Mouse (Mus musculus) neural tube, embryonic 15.5 days (tissue): ENCODE data around the gene Tmc8. TPM values are rescaled to one million over a fixed set of nuclear protein-coding genes. Genes with fewer than 3 reads are reported as not detected.
A peak's percentile ranks its signal among the peaks of the same experiment; 100 is the strongest.

Source experiments
- ATAC-seq: fragments of 200-750 bp; cut with Nextera tagmentation; 2 replicates; pipeline ENCODE4 v1.8.0; 2017; ENCODE audit warnings: mild to moderate bottlenecking, moderate TSS enrichment, moderate library complexity; ENCODE audit not compliant: low FRiP score
- H3K27ac ChIP-seq: fragments of 300-500 bp; sonication (generic); replicated peaks from 2 replicates; pipeline ENCODE4 v1.5.1; 2015; ENCODE audit warnings: mild to moderate bottlenecking, inconsistent platforms
- H3K27me3 ChIP-seq: fragments of 300-500 bp; sonication (generic); replicated peaks from 2 replicates; pipeline ENCODE4 v1.6.1; 2015; ENCODE audit warnings: inconsistent platforms
- H3K36me3 ChIP-seq: fragments of 300-500 bp; sonication (generic); 2 replicates; pipeline ENCODE4 v1.6.1; 2015; ENCODE audit warnings: inconsistent platforms
- H3K4me1 ChIP-seq: fragments of 300-500 bp; sonication (generic); 2 replicates; pipeline ENCODE4 v1.6.1; 2015; ENCODE audit warnings: inconsistent platforms
- H3K4me2 ChIP-seq: fragments of 300-500 bp; sonication (generic); 2 replicates; pipeline ENCODE4 v1.6.1; 2015; ENCODE audit warnings: inconsistent platforms, mild to moderate bottlenecking, moderate library complexity
- H3K4me3 ChIP-seq: fragments of 300-500 bp; sonication (generic); replicated peaks from 2 replicates; pipeline ENCODE4 v1.5.1; 2015; ENCODE audit warnings: mild to moderate bottlenecking, inconsistent platforms
- H3K9ac ChIP-seq: fragments of 300-500 bp; sonication (generic); replicated peaks from 2 replicates; pipeline ENCODE4 v1.6.1; 2015; ENCODE audit warnings: mild to moderate bottlenecking, inconsistent platforms
- H3K9me3 ChIP-seq: fragments of 300-500 bp; sonication (generic); replicated peaks from 2 replicates; pipeline ENCODE4 v1.6.1; 2016; ENCODE audit warnings: inconsistent platforms
- whole genome bisulfite sequencing: fragments of 180-500 bp; shearing (Covaris S2); methylation state at CpG from one replicate; pipeline ENCODE4 v1.1.7; 2015; ENCODE audit warnings: mixed read lengths; 5-methylcytosine and 5-hydroxymethylcytosine counted together
- polyA plus RNA-seq: library from polyadenylated mRNA; unstranded; fragments of >200 nt; fragmentation: Nextera tagmentation; extraction: Ambion mirVana; gene quantifications from 2 replicates; pipeline ENCODE4 v1.2.1, GENCODE M21; 2015

The Tmc8 gene
- polyA plus RNA-seq, 1 experiment from 2014 or later = 0.99 TPM

- Histone ChIP-seq H3K27ac (no peak overlapping the region), H3K4me2 (no peak overlapping the region), H3K4me1 (peaks cover 21% of the 10 kb centered on the region), H3K9me3 (no peaks in the 10 kb centered on the region), H3K9ac (no peak overlapping the region), H3K4me3 (no peak overlapping the region), H3K36me3 (no peaks in the 10 kb centered on the region), H3K27me3 (peaks cover 8% of the 10 kb centered on the region)
- ATAC-seq = no peak
- 91% methylated on average over 13 of the region's 13 CpGs for WGBS
These were observed 6.3 kb upstream of the Tmc8 start for GRCm38 (mm10) chr11:117775540-117775939.

DNA sequence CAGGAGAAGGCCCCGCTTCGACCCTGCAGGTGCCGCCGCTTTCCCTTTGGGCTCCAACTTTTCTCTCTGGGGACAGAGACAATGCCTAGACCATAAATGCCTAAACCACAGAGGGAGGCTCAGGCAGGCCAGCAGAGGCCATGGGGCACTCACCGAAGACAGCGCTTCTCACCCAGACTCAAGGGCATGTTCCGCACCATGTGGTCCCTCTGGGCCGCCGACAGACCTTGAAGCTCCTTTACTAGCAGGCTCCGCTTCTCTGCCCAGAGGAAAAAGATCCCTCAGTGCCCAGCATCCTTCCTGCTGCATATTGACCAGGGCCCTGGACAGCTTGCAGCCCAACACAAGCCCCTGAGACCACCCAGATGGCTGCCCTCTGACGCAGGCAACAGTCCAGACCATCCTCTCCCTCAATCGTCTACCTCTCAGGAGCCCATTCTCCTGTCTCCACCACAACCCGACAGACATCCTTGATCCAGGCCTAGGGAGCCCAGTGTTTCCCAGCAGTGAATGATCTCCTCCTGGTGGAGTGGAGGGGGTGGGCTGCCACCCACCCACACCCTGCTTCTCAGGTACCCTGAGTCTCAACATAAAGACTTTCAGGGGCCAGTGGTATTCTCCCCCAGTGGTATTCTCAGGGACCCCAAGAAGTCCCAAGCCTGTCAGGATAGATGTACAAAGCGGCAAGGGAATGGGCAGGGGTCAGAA lies 5.6 kb upstream of the Tmc8 start:
- 85% methylated on average over 14 of the region's 14 CpGs for WGBS

DNA sequence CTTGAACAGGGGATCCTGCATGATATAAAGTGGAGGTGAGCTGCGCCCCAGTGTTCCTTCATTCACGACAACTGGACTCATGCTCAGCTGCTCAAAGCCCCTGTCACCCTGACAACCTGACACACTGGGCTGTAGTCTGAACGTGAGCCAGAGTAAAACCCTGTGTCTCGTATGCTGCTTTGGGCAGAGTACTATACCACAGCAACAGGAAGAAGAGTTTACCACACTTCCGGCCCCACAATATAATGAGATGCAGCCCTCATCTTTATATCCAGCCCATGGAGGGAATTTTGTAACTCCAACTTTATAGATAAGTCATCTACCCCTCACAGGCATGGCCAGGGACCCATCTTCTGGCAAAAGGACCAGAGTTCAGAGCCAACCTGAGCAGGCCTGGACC lies 4.8 kb upstream of the Tmc8 start:
- no peak for ATAC-seq
- Histone ChIP-seq H3K9ac (no peak overlapping the region), H3K4me3 (no peak overlapping the region), H3K4me1 (peaks cover 35% of the 10 kb centered on the region), H3K27me3 (peaks cover 24% of the 10 kb centered on the region), H3K9me3 (no peaks in the 10 kb centered on the region), H3K27ac (no peak overlapping the region), H3K4me2 (no peak overlapping the region), H3K36me3 (no peaks in the 10 kb centered on the region)
- WGBS = 79% methylated on average over 5 of the region's 5 CpGs

More for the DNA sequence above, 5.6 kb upstream of the Tmc8 start:
- Histone ChIP-seq H3K9ac (no peak overlapping the region), H3K27me3 (peaks cover 15% of the 10 kb centered on the region), H3K4me1 (peaks cover 28% of the 10 kb centered on the region), H3K9me3 (no peaks in the 10 kb centered on the region), H3K27ac (no peak overlapping the region), H3K4me2 (no peak overlapping the region), H3K4me3 (no peak overlapping the region), H3K36me3 (no peaks in the 10 kb centered on the region)
- ATAC-seq = no peak

DNA sequence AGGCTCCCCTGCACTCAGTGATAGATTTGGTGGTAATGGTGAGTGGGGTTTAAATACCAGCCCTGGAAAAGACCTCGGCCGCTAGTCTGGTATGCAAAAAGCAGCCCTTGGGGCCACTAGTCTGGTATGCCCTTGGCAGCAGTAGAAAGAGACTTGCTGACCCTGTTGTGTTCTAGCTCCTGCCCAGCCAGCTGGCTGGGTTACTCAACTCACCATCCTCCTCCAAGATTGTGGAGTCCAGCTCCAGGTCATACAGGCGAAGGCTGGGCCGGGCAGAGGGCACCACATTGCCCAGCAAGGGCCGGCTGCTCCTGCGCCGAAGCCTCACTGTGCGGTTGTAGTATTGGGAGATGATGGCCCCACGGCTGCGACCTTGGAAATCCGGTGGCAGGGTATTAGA lies 3.8 kb upstream of the Tmc8 start:
- H3K9me3 ChIP-seq = no peaks in the 10 kb centered on the region
- no peak overlapping the region for H3K4me2 ChIP-seq
- H3K27ac ChIP-seq = no peak overlapping the region
- H3K36me3 ChIP-seq = no peaks in the 10 kb centered on the region
- WGBS = 94% methylated on average over 11 of the region's 11 CpGs
- no peak for ATAC-seq
- H3K9ac ChIP-seq = no peak overlapping the region
- no peak overlapping the region for H3K4me3 ChIP-seq
- peaks cover 27% of the 10 kb centered on the region for H3K27me3 ChIP-seq
- peaks cover 39% of the 10 kb centered on the region for H3K4me1 ChIP-seq

- WGBS = 54% methylated on average over 12 of the region's 12 CpGs
- no peak for ATAC-seq
- H3K27me3 ChIP-seq = peaks cover 31% of the 10 kb centered on the region
- peak overlapping the region; percentile 59 for H3K4me2 ChIP-seq
- H3K4me3 ChIP-seq = 0 out of 2 replicates have a peak overlapping the region, but pooled peaks have one; percentile 27
- peaks cover 44% of the 10 kb centered on the region for H3K4me1 ChIP-seq
- no peaks in the 10 kb centered on the region for H3K36me3 ChIP-seq
- H3K9me3 ChIP-seq = no peaks in the 10 kb centered on the region
- peak overlapping the region; percentile 51 for H3K27ac ChIP-seq
- no peak overlapping the region for H3K9ac ChIP-seq
These were observed 2.9 kb upstream of the Tmc8 start for GRCm38 (mm10) chr11:117778851-117779433.

DNA sequence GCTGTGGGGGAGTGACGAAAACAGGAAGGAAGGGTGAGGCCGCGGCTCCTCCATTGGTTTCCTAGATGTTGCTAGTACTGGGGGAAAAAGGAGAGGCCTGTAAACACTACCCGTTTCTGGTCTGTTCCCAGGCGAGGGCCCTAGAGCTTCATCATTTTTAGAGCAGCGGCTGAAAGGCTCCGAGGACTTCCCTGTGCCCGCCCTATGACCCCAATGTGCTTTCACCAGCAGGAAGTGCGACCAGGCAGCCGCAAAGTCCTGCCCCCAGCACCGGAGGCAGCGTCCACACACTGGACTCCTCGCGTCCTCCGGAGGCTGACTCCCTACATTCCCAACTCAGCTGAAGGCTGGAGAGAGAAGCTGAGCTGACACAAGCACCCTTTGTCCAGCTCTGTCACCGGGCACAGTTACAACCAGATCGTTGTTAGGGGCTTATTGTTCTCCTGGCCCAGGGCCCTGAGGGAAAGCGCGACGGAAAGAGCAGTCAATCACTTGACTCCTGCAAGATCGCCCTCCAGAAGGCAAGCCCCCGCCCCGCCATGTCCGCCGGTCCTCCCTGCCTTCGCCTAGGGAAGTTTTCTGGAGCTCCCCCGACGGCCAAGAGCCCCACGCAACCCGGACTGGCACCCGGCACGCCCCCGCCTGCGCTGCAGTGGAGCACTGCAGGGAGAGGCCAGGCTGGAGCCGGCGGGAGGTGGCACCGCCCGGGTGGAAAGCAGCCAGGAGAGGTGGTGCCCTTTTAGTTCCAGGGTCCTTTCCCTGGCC lies 2.3 kb upstream of the Tmc8 start:
- WGBS = 3% methylated on average over 38 of the region's 38 CpGs
- H3K4me2 ChIP-seq = peak overlapping the region; percentile 59
- peaks cover 33% of the 10 kb centered on the region for H3K27me3 ChIP-seq
- peak overlapping the region; percentile 27 for H3K4me3 ChIP-seq
- peak overlapping the region; percentile 51 for H3K27ac ChIP-seq
- H3K9me3 ChIP-seq = no peaks in the 10 kb centered on the region
- H3K9ac ChIP-seq = peak overlapping the region; percentile 33; the same call in 1 of the 2 replicates
- peaks cover 44% of the 10 kb centered on the region for H3K4me1 ChIP-seq
- peak; percentile 28; the same call in 1 of the 2 replicates for ATAC-seq
- H3K36me3 ChIP-seq = no peaks in the 10 kb centered on the region

DNA sequence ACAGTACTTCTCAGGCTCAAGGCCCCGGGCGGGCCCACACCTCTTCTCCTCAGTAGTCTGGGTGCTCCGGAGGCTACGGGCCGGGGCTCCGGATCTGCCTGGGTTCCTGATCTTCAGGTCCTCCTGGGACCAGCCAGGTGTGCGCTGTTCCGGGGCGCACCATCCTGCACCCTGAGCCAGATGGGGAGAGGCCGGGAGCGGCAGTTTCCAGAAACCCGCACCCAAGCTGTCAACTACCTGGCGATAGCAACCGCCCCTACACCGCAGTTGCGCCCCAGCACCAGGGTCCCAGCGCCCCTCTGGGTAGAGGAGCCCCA lies 1.7 kb upstream of the Tmc8 start:
- H3K27ac ChIP-seq = peak overlapping the region; percentile 51
- peaks cover 33% of the 10 kb centered on the region for H3K27me3 ChIP-seq
- WGBS = 5% methylated on average over 17 of the region's 17 CpGs
- peak overlapping the region; percentile 33; the same call in 1 of the 2 replicates for H3K9ac ChIP-seq
- no peak for ATAC-seq
- no peaks in the 10 kb centered on the region for H3K9me3 ChIP-seq
- H3K4me3 ChIP-seq = peak overlapping the region; percentile 27
- peak overlapping the region; percentile 59 for H3K4me2 ChIP-seq
- H3K4me1 ChIP-seq = peaks cover 44% of the 10 kb centered on the region
- H3K36me3 ChIP-seq = no peaks in the 10 kb centered on the region

DNA sequence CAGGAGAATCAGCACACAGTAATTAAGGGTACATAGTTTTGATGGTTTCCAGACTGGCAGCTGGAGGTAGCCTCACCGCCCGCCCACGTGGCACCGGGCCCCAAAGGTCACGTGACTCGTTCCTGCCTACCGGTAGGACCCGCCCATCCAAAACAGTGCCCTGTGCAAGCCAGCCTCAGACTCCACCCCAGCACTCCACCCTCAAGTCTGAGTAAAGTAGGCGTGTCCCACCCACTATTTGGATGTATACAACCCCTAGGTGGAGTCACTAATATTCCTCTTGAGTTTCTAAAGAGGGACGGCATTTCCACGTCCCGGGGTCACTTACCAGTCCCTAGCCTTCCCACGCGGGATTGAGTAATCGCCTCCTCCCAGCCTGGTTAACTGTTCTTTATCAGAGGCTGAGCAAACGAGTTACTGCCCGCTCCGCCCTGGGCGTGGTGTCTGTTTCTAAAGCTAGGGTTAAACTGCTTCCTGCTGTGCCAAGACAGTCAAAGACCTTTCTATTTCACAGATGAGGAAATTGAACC lies 1.2 kb upstream of the Tmc8 start:
- Histone ChIP-seq H3K4me1 (peaks cover 44% of the 10 kb centered on the region), H3K27ac (peak overlapping the region; percentile 51; the same call in 1 of the 2 replicates)

GRCm38 (mm10) chr11:117781199-117781821 lies 566 bp upstream of the Tmc8 start:
- Histone ChIP-seq H3K9me3 (no peaks in the 10 kb centered on the region), H3K36me3 (no peaks in the 10 kb centered on the region), H3K4me1 (peaks cover 44% of the 10 kb centered on the region), H3K27ac (peak overlapping the region; percentile 42), H3K4me2 (peak overlapping the region; percentile 59), H3K9ac (no peak overlapping the region), H3K4me3 (no peak overlapping the region), H3K27me3 (peaks cover 33% of the 10 kb centered on the region)
- no peak for ATAC-seq
- WGBS = 20% methylated on average over 18 of the region's 18 CpGs

More for the DNA sequence above, 1.2 kb upstream of the Tmc8 start:
- peak overlapping the region; percentile 27 for H3K4me3 ChIP-seq
- ATAC-seq = no peak
- H3K27me3 ChIP-seq = peaks cover 33% of the 10 kb centered on the region
- no peak overlapping the region for H3K9ac ChIP-seq
- peak overlapping the region; percentile 59 for H3K4me2 ChIP-seq
- 5% methylated on average over 19 of the region's 19 CpGs for WGBS
- H3K36me3 ChIP-seq = no peaks in the 10 kb centered on the region
- no peaks in the 10 kb centered on the region for H3K9me3 ChIP-seq

- Histone ChIP-seq H3K4me1 (peaks cover 44% of the 10 kb centered on the region), H3K9ac (peak overlapping the region; percentile 8; the same call in 1 of the 2 replicates), H3K4me2 (peak overlapping the region; percentile 59), H3K27me3 (peaks cover 33% of the 10 kb centered on the region), H3K36me3 (no peaks in the 10 kb centered on the region), H3K4me3 (peak overlapping the region; percentile 29), H3K9me3 (no peaks in the 10 kb centered on the region), H3K27ac (no peak overlapping the region)
- WGBS = 56% methylated on average over 9 of the region's 9 CpGs
- no peak for ATAC-seq
These were observed 794 bp downstream of the Tmc8 start for GRCm38 (mm10) chr11:117782705-117783034.

DNA sequence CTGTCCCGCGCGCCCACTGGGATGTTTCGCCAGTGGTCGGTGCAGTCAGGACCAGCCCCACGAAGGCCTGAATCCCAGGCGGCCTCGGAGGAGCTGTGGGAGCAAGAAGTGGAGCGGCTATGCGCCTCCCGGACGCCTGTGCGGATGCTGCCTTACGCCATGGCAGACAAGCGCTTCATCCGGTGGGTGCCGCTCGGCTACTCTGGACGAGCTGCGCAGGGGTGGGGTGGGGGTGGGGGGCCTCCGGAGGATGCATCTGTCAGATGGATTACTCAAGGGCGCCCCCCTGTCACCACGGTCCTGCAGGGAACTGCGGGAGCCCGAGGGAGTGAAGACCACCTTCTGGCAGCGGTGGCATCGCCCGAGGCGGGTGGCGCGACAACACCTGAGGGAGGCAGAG lies 1.2 kb downstream of the Tmc8 start:
- peaks cover 33% of the 10 kb centered on the region for H3K27me3 ChIP-seq
- WGBS = 7% methylated on average over 28 of the region's 31 CpGs
- peak overlapping the region; percentile 59 for H3K4me2 ChIP-seq
- no peaks in the 10 kb centered on the region for H3K9me3 ChIP-seq
- H3K4me3 ChIP-seq = peak overlapping the region; percentile 29
- H3K27ac ChIP-seq = no peak overlapping the region
- peak; percentile 46; the same call in 1 of the 2 replicates for ATAC-seq
- H3K9ac ChIP-seq = peak overlapping the region; percentile 8; the same call in 1 of the 2 replicates
- no peaks in the 10 kb centered on the region for H3K36me3 ChIP-seq
- peaks cover 44% of the 10 kb centered on the region for H3K4me1 ChIP-seq
